Mouse (Mus musculus) MEL (cell line): ENCODE data around the gene 9030612E09Rik. TPM values are rescaled to one million over a fixed set of nuclear protein-coding genes. Genes with fewer than 3 reads are reported as not detected.

Experiments
- DNase-seq: peaks from one replicate; pipeline ENCODE4 v3.0.0; 2011; ENCODE audit warnings: low read depth, low spot score
- H3K27ac ChIP-seq: 2 replicates; pipeline ENCODE4 v1.5.1; 2012; ENCODE audit warnings: low read depth, mild to moderate bottlenecking, control low read depth, low read length, moderate library complexity; ENCODE audit not compliant: control insufficient read depth
- H3K27me3 ChIP-seq, 2 experiments: fragments of 150-350 bp in 1 of 2; sonication (generic) in 1 of 2; 2 replicates each; pipeline ENCODE4 v1.6.1; 2012; ENCODE audit warnings: low read length in 2 of 2, mild to moderate bottlenecking in 2 of 2, improper control_type of control experiment in 1 of 2, moderate library complexity in 1 of 2; ENCODE audit not compliant: insufficient read depth in 2 of 2, control insufficient read depth in 1 of 2
- H3K36me3 ChIP-seq, 2 experiments: 2 replicates each; pipeline ENCODE4 v1.6.1; 2012 to 2014; ENCODE audit warnings: low read length in 2 of 2, improper control_type of control experiment in 1 of 2, inconsistent platforms in 1 of 2, mild to moderate bottlenecking in 1 of 2; ENCODE audit not compliant: insufficient read depth in 2 of 2, control insufficient read depth in 1 of 2
- H3K4me1 ChIP-seq, 2 experiments: fragments of 150-350 bp in 1 of 2; sonication (generic) in 1 of 2; 2 replicates each; pipeline ENCODE4 v1.6.1; 2012; ENCODE audit warnings: low read length in 2 of 2, improper control_type of control experiment in 1 of 2, mild to moderate bottlenecking in 1 of 2; ENCODE audit not compliant: insufficient read depth in 2 of 2, control insufficient read depth in 1 of 2
- H3K4me3 ChIP-seq, 2 experiments: fragments of 150-350 bp in 1 of 2; sonication (generic) in 1 of 2; 2 replicates each; pipeline ENCODE4 v1.5.1; 2012; ENCODE audit warnings: low read depth in 2 of 2, low read length in 2 of 2, mild to moderate bottlenecking in 2 of 2, moderate library complexity in 2 of 2, control low read depth in 1 of 2, improper control_type of control experiment in 1 of 2; ENCODE audit not compliant: control insufficient read depth in 1 of 2, insufficient read depth in 1 of 2
- H3K79me2 ChIP-seq: 2 replicates; pipeline ENCODE4 v1.6.1; 2012; ENCODE audit warnings: mild to moderate bottlenecking, low read length, moderate library complexity; ENCODE audit not compliant: control insufficient read depth, poor library complexity, insufficient read depth
- H3K9ac ChIP-seq: 2 replicates; pipeline ENCODE4 v1.6.1; 2012; ENCODE audit warnings: low read depth, mild to moderate bottlenecking, control low read depth, low read length, moderate library complexity; ENCODE audit not compliant: control insufficient read depth, poor library complexity, severe bottlenecking
- H3K9me3 ChIP-seq: fragments of 150-350 bp; sonication (generic); replicated peaks from 2 replicates; pipeline ENCODE4 v1.6.1; 2012; ENCODE audit warnings: mild to moderate bottlenecking, low read length, improper control_type of control experiment, moderate library complexity; ENCODE audit not compliant: insufficient read depth
- BHLHE40 ChIP-seq: IDR thresholded peaks from 2 replicates; pipeline ENCODE4 v1.6.1; 2012; ENCODE audit warnings: low read depth, mild to moderate bottlenecking, inconsistent platforms, low read length, improper control_type of control experiment, borderline replicate concordance
- E2F4 ChIP-seq: IDR thresholded peaks from 2 replicates; pipeline ENCODE4 v1.6.1; 2011; ENCODE audit warnings: low read depth, low read length, improper control_type of control experiment, borderline replicate concordance
- EP300 ChIP-seq, 2 experiments: IDR thresholded peaks; 2 replicates each; pipeline ENCODE4 v1.6.1; 2011; ENCODE audit warnings: improper control_type of control experiment in 2 of 2, low read length in 2 of 2, low read depth in 1 of 2, mild to moderate bottlenecking in 1 of 2
- GATA1 ChIP-seq: IDR thresholded peaks from 2 replicates; pipeline ENCODE4 v1.6.1; 2011; ENCODE audit warnings: low read depth, low read length, improper control_type of control experiment
- HCFC1 ChIP-seq: IDR thresholded peaks from 2 replicates; pipeline ENCODE4 v1.6.1; 2012; ENCODE audit warnings: low read depth, mild to moderate bottlenecking, inconsistent platforms, low read length, improper control_type of control experiment, moderate library complexity
- KAT2A ChIP-seq: conservative IDR thresholded peaks from 2 replicates; pipeline ENCODE4 v1.6.1; 2012; ENCODE audit warnings: low read depth, low read length, improper control_type of control experiment, inconsistent platforms
- MAFK ChIP-seq: IDR thresholded peaks from 2 replicates; pipeline ENCODE4 v1.6.1; 2011; ENCODE audit warnings: low read depth, mild to moderate bottlenecking, low read length, improper control_type of control experiment, borderline replicate concordance
- MAX ChIP-seq: IDR thresholded peaks from 2 replicates; pipeline ENCODE4 v1.6.1; 2011; ENCODE audit warnings: low read length, improper control_type of control experiment
- MYB ChIP-seq: IDR thresholded peaks from 2 replicates; pipeline ENCODE4 v1.6.1; 2011; ENCODE audit warnings: mild to moderate bottlenecking, low read depth, low read length, improper control_type of control experiment
- MYC ChIP-seq: IDR thresholded peaks from 2 replicates; pipeline ENCODE4 v1.6.1; 2011; ENCODE audit warnings: low read depth, mild to moderate bottlenecking, low read length, improper control_type of control experiment, moderate library complexity
- NRF1 ChIP-seq: IDR thresholded peaks from 2 replicates; pipeline ENCODE4 v1.6.1; 2014; ENCODE audit warnings: low read depth, mild to moderate bottlenecking, inconsistent platforms, low read length, improper control_type of control experiment, moderate library complexity; ENCODE audit not compliant: poor library complexity, insufficient read depth, severe bottlenecking
- POLR2A ChIP-seq, 2 experiments: IDR thresholded peaks; 2 replicates each; pipeline ENCODE4 v1.6.1; 2011 to 2012; ENCODE audit warnings: low read length in 2 of 2, mild to moderate bottlenecking in 2 of 2, control low read depth in 1 of 2, improper control_type of control experiment in 1 of 2, low read depth in 1 of 2, moderate library complexity in 1 of 2; ENCODE audit not compliant: control insufficient read depth in 1 of 2, insufficient read depth in 1 of 2, poor library complexity in 1 of 2
- POLR2AphosphoS5 ChIP-seq: IDR thresholded peaks from 2 replicates; pipeline ENCODE4 v1.6.1; 2012; ENCODE audit warnings: low read depth, borderline replicate concordance, mild to moderate bottlenecking, inconsistent platforms, low read length, moderate library complexity, mixed read lengths
- SIN3A ChIP-seq: IDR thresholded peaks from 2 replicates; pipeline ENCODE4 v1.6.1; 2012; ENCODE audit warnings: low read length, improper control_type of control experiment, inconsistent platforms
- SMC3 ChIP-seq: IDR thresholded peaks from 2 replicates; pipeline ENCODE4 v1.6.1; 2011; ENCODE audit warnings: low read depth, low read length, improper control_type of control experiment
- TBP ChIP-seq: IDR thresholded peaks from 2 replicates; pipeline ENCODE4 v1.8.0; 2011; ENCODE audit warnings: low read depth, low read length, improper control_type of control experiment
- TCF12 ChIP-seq: IDR thresholded peaks from 2 replicates; pipeline ENCODE4 v1.6.1; 2014; ENCODE audit warnings: low read depth, mild to moderate bottlenecking, inconsistent platforms, low read length, improper control_type of control experiment, moderate library complexity
- UBTF ChIP-seq: IDR thresholded peaks from 2 replicates; pipeline ENCODE4 v1.6.1; 2012; ENCODE audit warnings: low read depth, mild to moderate bottlenecking, inconsistent platforms, low read length, improper control_type of control experiment, moderate library complexity, borderline replicate concordance; ENCODE audit not compliant: insufficient read depth
- USF2 ChIP-seq, 2 experiments: IDR thresholded peaks; 2 replicates each; pipeline ENCODE4 v1.6.1; 2011 to 2012; ENCODE audit warnings: improper control_type of control experiment in 2 of 2, low read length in 2 of 2, borderline replicate concordance in 1 of 2, inconsistent platforms in 1 of 2, low read depth in 1 of 2, mild to moderate bottlenecking in 1 of 2; ENCODE audit not compliant: insufficient read depth in 1 of 2
- ZKSCAN1 ChIP-seq: IDR thresholded peaks from 2 replicates; pipeline ENCODE4 v1.6.1; 2012; ENCODE audit warnings: low read depth, mild to moderate bottlenecking, inconsistent platforms, low read length, improper control_type of control experiment, moderate library complexity
- polyA plus RNA-seq, 2 experiments: library from polyadenylated mRNA; stranded (reverse) in 1 of 2; unstranded in 1 of 2; fragments of >175 nt in 1 of 2; fragments of >200 nt in 1 of 2; gene quantifications; 2 replicates each; pipeline versions ENCODE4 v1.2.1 to v1.2.4; 2012; ENCODE audit warnings: low replicate concordance in 2 of 2, low read depth in 1 of 2; ENCODE audit not compliant: insufficient read length in 2 of 2, insufficient read depth in 1 of 2, missing spikeins in 1 of 2
- total RNA-seq: library from RNA; depleted of rRNA; stranded (reverse); fragments of 300-350 nt; gene quantifications from 2 replicates; pipeline ENCODE4 v1.2.3, GENCODE M21; 2012; rRNA removed

The 9030612E09Rik gene
- total RNA-seq: not detected in 2 replicates
- not detected for polyA plus RNA-seq

GRCm38 (mm10) chr10:43174326-43175155 is at the start of gene 9030612E09Rik, which contains the start of gene Sobp:
9030612E09Rik (plus strand) TSS chr10:43174704.
Sobp (minus strand) TSS chr10:43174530.
- no peaks in the 10 kb centered on the region for H3K36me3 ChIP-seq
- DNase-seq: no peak
- H3K27ac ChIP-seq: no peak within 1 kb of the TSS
- peaks cover 2 to 4% of the 10 kb centered on the region in 2 experiments for H3K27me3 ChIP-seq
- TF ChIP-seq GATA1 (no peak), TCF12 (no peak), UBTF (no peak), TBP (no peak), KAT2A (no peak), POLR2A (IDR thresholded peaks at IDR 0.05; ENCODE audit: control insufficient read depth in 1 of 2, insufficient read depth in 1 of 2, low read depth in 1 of 2, low read length in 2 of 2, poor library complexity in 1 of 2) (no peak), BHLHE40 (no peak), SMC3 (no peak), MAX (no peak), SIN3A (no peak)
- H3K9ac ChIP-seq: no peak within 1 kb of the TSS
- H3K4me3 ChIP-seq: no peak within 1 kb of the TSS
- H3K4me1 ChIP-seq: no peaks in the 10 kb centered on the region
- H3K9me3 ChIP-seq: no peaks in the 10 kb centered on the region
- H3K79me2 ChIP-seq: no peaks in the 10 kb centered on the region

DNA sequence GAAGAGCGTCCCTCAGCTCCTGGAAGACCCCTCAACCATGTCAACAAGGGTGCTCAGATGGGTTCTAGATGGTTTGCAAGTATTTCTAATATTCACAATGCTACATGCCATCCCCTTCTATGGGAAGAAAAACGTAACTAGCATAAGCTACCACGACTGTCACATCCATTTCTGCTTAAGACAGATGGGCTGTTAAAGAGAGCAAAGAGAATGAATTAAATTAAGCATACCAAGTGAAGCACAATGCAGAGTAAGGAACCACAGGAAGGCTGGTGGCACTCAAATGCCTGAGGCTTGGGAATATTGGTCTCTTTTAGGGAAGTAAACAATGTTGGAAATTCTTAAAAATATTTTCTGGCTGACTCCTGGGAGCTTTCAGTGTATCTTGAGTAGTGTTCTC is 45.8 kb upstream of the 9030612E09Rik start:
- H3K27me3 ChIP-seq: peaks cover 0 to 1% of the 10 kb centered on the region in 2 experiments; a peak in 2 of 4 replicates
- no peaks in the 10 kb centered on the region for H3K9me3 ChIP-seq
- no peak overlapping the region for H3K9ac ChIP-seq
- TF ChIP-seq POLR2AphosphoS5 (no peak), MYC (no peak), ZKSCAN1 (no peak), HCFC1 (no peak), BHLHE40 (no peak), NRF1 (no peak), MYB (no peak), E2F4 (no peak), USF2 (IDR thresholded peaks at IDR 0.05; ENCODE audit: borderline replicate concordance in 1 of 2, insufficient read depth in 1 of 2, low read depth in 1 of 2, low read length in 2 of 2) (no peak), MAFK (no peak), UBTF (no peak), EP300 (IDR thresholded peaks at IDR 0.05; ENCODE audit: low read depth in 1 of 2, low read length in 2 of 2) (no peak)
- TF ChIP-seq, all 39 proteins: peak for 0
- Histone ChIP-seq H3K4me3 (no peak overlapping the region), H3K27ac (no peak overlapping the region), H3K79me2 (no peaks in the 10 kb centered on the region), H3K4me1 (peaks cover 2 to 3% of the 10 kb centered on the region in 2 experiments; a peak in 2 of 4 replicates), H3K36me3 (no peaks in the 10 kb centered on the region)
- no peak for DNase-seq
